In genomic region chr12:49090177-49090576, GRCm38 (mm10) we compare ENCODE assay signal across 19 mouse cellular contexts.
"Had no signal": no experiment of that assay in that cellular context is flagged by ENCODE, and none has a peak within 500 bp of the region (broad histone marks: within the 10 kb centered on the region; RNA-seq: fewer than 3 reads in every experiment).

No protein-coding gene starts in this region.

- H3K9ac ChIP-seq: lung, embryonic 14.5 days; midbrain, embryonic 12.5 days; neural tube, embryonic 13.5 days; neural tube, embryonic 15.5 days had no signal

- H3K27ac ChIP-seq: midbrain, embryonic 10.5 days; midbrain, embryonic 12.5 days; neural tube, embryonic 13.5 days; neural tube, embryonic 15.5 days had no signal

- H3K9me3 ChIP-seq: midbrain, embryonic 10.5 days; midbrain, embryonic 12.5 days; neural tube, embryonic 13.5 days; neural tube, embryonic 15.5 days had no signal

- H3K27me3 ChIP-seq: midbrain, embryonic 12.5 days; neural tube, embryonic 13.5 days; neural tube, embryonic 15.5 days had no signal

- ATAC-seq: midbrain, embryonic 16.5 days had no signal

- H3K4me3 ChIP-seq: midbrain, embryonic 10.5 days; midbrain, embryonic 12.5 days; myocyte; neural tube, embryonic 13.5 days; neural tube, embryonic 15.5 days had no signal

- H3K4me2 ChIP-seq: lung, embryonic 14.5 days; midbrain, embryonic 12.5 days; neural tube, embryonic 13.5 days; neural tube, embryonic 15.5 days had no signal

- H3K4me1 ChIP-seq: midbrain, embryonic 10.5 days; midbrain, embryonic 12.5 days; neural tube, embryonic 13.5 days; neural tube, embryonic 15.5 days had no signal

- H3K36me3 ChIP-seq: midbrain, embryonic 10.5 days; midbrain, embryonic 12.5 days; neural tube, embryonic 13.5 days; neural tube, embryonic 15.5 days had no signal

- DNase-seq: lung, adult 18-20 months; lung, embryonic 14.5 days; lung, postnatal 10 days; lung, postnatal 4 days; midbrain, embryonic 14.5 days; retina, postnatal 1 day; right cerebral cortex, adult 18-20 months; right cerebral cortex, postnatal 25 days; right cerebral cortex, postnatal 4 days; spleen, adult 18-20 months; thymus, adult 18-20 months; thymus, postnatal 14 days; thymus, postnatal 36 days had no signal
